Mouse (Mus musculus) heart, postnatal 14 days (tissue): ENCODE data around the gene 4932438H23Rik. TPM values are rescaled to one million over a fixed set of nuclear protein-coding genes. Genes with fewer than 3 reads are reported as not detected.
"Not testable (repeated sequence)": the region's sequence is repeated elsewhere in the genome, so short reads cannot be mapped to it uniquely, and the experiment has no call there.

Source experiments
- DNase-seq, 2 experiments: peaks; one replicate each; pipeline ENCODE4 v3.0.0; 2021 to 2022
- intact Hi-C: fragments of 180-260 bp; cut with DNase I; formaldehyde crosslinking; loops from one replicate; pipeline ENCODE4 v1.15.1; 2025
- total RNA-seq, 2 experiments: library from RNA; stranded (reverse); gene quantifications; 2 replicates each; pipeline ENCODE4 v1.2.3; 2021

Gene 4932438H23Rik
- total RNA-seq, 2 experiments from 2014 or later: 0.10 to 0.12 TPM

- intact Hi-C loops: no loop called here
- DNase-seq: no peak
Measured at GRCm38 (mm10) chr16:91100484-91100883, 5.6 kb upstream of the 4932438H23Rik start.

GRCm38 (mm10) chr16:91099444-91100065, 4.6 kb upstream of the 4932438H23Rik start:
- intact Hi-C loops: no loop called here
- DNase-seq: no peak

DNA sequence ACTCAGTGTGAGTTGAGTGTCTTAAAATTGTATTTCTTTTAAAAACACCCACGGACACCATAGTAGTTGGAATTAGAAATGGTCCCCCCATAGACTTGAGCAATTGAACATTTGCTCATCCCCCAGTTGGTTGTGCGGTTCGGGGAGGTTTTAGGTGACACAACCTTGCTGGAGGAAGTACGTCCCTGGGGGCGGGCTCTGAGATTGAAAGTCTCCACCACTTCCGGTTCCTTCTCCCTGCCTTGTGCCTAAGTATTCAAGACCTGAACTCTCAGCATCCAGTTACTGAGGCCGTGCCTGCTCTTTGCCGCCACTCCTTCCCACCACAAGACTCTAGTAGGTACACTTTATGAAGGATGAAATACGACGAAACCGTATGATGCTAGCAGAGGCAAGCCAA, 2.9 kb upstream of the 4932438H23Rik start:
- no peak for DNase-seq
- intact Hi-C loops: no loop called here

- intact Hi-C loops: no loop called here
- no peak for DNase-seq
Measured at GRCm38 (mm10) chr16:91096984-91097506, 2.1 kb upstream of the 4932438H23Rik start.

- DNase-seq: no peak
- intact Hi-C loops: no loop called here
Measured at GRCm38 (mm10) chr16:91096016-91096415, 1.1 kb upstream of the 4932438H23Rik start.

DNA sequence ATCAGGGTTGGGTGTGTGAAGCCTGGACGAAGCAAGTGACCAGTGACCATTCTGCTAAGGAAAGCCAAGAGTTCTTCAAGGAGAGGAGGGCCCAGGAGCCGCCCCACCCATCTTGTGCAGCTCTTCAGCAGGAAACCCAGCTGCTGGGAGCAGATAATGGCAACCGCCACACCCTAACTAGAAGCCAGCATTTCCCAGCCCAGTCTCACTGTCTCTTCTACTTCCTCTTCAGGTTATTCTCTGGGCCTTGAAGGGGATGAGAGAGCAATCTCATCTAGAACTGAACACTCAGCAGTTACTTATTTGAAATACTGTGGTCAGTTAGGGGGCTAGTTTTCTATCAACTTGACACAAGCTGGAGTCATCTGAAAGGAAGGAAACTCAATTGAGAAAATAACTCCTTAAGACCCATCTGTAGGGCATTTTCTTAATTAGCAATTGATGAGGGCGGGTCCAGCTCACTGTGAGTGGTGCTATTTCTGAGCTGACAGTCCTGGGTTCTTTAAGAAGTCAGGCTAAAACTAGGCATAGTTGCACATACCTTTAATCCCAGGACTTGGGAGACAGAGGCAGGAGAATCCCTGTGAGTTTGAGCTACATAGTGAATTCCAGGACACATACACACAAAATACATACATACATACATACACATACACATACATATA, 8.1 kb downstream of the 4932438H23Rik start:
- DNase-seq: no peak
- intact Hi-C loops: loop anchor here (10.0 kb wide), 2 partner anchors 358 to 428 kb away; no protein-coding TSS in a partner anchor

- intact Hi-C loops: loop anchor here (10.0 kb wide), 2 partner anchors 359 to 429 kb away; no protein-coding TSS in a partner anchor
- DNase-seq: no peak
Measured at GRCm38 (mm10) chr16:91085239-91085825, 9.6 kb downstream of the 4932438H23Rik start.

DNA sequence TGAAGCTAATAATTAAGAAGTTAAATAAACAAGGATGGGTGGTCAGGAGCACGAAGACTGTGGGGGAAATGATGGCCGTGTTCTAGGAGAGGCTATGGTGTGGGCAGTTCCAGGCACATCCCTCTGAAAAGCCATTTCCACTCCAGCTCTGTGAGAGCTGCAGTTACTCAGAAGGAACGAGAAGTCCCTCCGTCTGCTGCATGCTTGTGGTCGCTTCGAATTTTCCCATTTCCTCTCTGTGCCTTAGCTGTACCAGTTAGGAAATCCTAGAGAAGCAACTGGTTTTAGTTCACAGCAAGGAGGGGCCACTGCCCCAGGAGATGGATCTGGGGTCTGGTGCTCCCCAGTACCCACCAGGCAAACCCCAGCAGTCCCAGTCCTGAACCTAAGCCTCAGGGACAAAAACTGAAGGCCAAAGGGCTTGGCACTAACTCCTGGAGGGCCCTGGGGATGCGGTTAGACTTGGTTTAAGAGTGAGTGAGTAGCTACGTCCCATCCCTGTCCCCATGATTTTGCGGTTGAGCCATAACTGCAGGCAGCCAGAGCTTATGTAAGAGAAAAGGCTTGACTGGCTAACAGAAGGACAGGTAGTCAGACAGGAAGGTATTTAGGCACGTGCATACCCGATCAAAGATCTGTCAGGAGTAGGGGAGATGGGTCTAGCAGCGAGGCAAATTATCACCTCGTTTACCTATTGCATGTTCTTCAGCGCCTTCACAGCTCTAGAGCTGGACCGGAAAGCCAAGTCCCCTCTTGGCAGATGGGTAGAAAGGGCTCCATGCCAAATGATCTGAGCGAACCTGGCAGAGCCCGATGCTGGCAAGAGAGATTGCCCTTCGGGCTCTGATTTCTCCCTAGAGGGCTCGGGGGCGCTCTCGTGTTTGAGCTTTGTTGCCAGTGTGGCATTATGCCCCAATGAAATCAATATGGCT, 10.3 kb downstream of the 4932438H23Rik start:
- peak; percentile 34 to 62 for DNase-seq
- intact Hi-C loops: loop anchor here (10.0 kb wide), 2 partner anchors 360 to 430 kb away; no protein-coding TSS in a partner anchor

DNA sequence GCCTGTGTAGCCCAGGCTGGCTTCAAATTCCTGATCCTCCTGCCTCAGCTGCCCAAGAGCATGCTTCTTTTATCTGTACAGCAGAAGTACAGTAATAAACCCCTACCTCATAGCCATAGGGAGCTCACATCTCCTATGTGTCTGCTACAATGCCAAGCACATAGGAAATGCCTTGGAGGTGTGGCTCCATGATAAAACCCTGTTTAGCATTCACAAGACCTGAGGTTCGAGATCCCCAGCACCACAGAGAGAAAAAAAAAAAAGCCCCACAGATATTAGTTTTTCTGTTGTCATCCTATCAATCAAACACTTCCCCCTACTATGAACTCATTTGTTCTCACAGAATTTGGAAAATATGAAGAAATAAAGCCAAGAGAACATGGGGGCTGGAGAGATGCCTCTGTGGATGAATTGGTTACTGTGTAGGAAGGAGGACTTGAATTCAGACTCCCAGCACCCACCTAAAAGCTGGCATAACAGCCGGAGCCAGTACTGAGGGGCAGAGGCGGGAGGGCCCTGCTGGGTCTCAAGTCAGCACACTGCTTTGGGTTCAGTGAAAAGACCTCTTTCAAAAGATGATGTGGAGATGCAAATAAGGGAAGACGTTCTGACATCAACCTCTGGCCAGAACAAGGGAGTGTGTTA, 11.8 kb downstream of the 4932438H23Rik start:
- no peak for DNase-seq
- intact Hi-C loops: loop anchor here (10.0 kb wide), 2 partner anchors 362 to 432 kb away; no protein-coding TSS in a partner anchor

DNA sequence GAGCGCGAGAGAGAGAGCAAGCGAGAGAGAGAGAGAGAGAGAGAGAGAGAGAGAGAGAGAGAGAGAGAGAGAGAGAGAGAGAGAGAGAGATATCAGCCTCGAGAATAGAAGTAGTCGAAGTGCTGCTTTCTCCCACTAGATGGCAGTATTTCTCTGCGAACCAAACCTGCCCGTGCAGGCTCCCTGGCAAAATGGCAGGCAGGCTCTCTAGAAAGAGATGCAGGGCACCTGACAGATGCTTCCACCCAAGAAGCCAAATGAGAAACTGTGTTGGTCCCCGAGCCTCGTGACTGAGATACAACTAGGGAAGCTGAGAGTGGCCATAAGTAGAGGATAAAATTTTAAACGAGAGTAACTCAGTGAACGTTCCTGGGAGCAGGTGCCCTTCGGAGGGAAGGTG, 13.4 kb downstream of the 4932438H23Rik start:
- intact Hi-C loops: loop anchor here (1.0 to 10.0 kb wide), 4 partner anchors 233 to 433 kb away; no protein-coding TSS in a partner anchor

GRCm38 (mm10) chr16:91076180-91076579, 18.7 kb downstream of the 4932438H23Rik start:
- DNase-seq: peak in 1 of 2 experiments; percentile 29
- intact Hi-C loops: no loop called here

More for the DNA sequence above, 13.4 kb downstream of the 4932438H23Rik start:
- peak; percentile 59 to 83 for DNase-seq

DNA sequence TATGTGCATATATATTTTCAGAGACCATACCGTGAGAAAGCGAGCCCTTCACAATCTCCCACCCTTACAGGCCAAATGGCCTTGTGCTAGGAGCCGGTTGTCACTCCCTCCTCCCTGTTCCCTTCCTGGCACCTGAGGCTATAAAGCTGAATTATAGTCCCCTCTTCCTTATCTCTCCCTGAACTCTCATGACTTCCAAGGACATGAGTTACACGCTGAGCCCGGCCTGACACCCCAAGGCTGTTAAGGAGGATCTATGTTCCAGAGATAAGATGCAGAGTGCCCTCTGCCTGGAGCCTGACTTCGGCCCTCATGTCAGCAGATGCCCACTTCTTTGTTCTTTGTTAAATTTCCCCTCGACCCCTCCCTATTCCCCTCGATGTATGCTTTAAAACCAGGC, 19.5 kb downstream of the 4932438H23Rik start:
- intact Hi-C loops: not testable (repeated sequence)

DNA sequence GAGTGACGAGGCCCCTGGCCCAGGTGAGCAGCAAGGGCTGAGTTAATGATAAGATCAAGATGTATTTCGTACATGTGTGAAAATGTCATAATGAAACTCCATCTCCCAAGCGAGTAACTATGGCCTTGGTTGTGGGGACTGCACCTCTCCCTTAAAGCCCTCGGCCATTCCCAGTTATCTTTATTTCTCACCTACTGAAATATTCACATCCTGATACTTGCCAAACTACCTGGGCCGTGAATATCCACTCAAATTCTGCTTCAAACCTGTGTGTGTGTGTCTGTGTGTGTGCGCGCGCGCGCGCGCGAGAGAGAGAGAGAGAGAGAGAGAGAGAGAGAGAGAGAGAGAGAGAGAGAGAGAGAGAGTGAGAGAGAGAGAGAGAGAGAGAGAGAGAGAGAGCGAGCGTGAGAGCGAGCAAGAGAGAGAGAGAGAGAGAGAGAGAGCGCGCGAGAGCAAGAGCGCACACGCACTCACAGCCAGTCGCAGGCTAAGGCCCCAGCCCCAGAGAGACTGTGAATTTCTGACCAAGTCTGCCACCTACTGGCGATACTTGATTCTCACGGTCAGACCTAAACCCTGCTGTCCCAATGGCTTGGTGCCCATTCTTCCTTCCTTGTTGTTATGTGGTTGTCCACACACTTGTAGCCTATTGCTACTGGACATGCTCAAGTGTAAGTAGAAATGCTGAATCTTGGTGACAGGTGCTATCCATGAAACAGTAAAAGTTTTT, 21.6 kb downstream of the 4932438H23Rik start:
- intact Hi-C loops: loop anchor here (2.0 to 5.0 kb wide), 2 partner anchors 29 to 51 kb away; partner anchors contain the start of gene Paxbp1
- DNase-seq: peak; percentile 88 to 94

More for the DNA sequence above, 19.5 kb downstream of the 4932438H23Rik start:
- DNase-seq: not testable (repeated sequence)

DNA sequence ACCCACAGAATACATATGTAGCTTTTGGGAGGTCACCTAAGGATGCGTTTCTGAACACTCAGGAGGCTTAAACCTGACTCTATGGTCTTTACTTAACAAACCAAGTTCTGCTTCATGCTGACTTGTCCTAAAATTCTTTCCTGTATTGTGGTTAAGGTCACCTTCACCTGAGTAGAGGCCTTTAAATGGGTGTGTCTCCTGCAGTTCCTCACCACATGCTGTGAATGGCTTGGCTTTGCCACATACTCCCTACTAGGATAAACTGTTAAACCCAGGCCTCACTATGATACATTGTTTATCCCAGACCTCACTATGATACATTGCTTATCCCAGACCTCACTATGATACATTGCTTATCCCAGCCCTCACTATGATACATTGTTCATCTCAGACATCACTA, 22.7 kb downstream of the 4932438H23Rik start:
- intact Hi-C loops: loop anchor here (2.0 to 5.0 kb wide), 2 partner anchors 27 to 50 kb away; partner anchors contain the start of gene Paxbp1
- no peak for DNase-seq

- peak; percentile 19 to 46 for DNase-seq
- intact Hi-C loops: no loop called here
Measured at GRCm38 (mm10) chr16:91068969-91069368, 26.0 kb downstream of the 4932438H23Rik start.

DNA sequence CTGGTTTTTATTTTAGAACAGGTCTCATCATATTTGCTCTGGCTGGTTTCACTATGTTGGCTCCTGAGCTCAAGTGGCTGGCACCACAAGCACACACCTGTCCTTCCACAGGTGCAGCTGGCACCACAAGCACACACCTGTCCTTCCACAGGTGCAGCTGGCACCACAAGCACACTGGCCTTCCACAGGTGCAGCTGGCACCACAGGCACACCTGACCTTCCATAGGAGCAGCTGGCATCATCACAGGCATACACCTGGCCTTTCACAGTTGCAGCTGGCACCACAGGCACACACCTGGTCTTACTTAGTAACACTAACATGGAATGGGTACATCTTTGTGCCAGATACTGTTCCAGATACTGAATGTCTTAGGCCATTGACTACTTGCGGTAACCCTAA, 27.8 kb downstream of the 4932438H23Rik start:
- no peak for DNase-seq
- intact Hi-C loops: no loop called here

DNA sequence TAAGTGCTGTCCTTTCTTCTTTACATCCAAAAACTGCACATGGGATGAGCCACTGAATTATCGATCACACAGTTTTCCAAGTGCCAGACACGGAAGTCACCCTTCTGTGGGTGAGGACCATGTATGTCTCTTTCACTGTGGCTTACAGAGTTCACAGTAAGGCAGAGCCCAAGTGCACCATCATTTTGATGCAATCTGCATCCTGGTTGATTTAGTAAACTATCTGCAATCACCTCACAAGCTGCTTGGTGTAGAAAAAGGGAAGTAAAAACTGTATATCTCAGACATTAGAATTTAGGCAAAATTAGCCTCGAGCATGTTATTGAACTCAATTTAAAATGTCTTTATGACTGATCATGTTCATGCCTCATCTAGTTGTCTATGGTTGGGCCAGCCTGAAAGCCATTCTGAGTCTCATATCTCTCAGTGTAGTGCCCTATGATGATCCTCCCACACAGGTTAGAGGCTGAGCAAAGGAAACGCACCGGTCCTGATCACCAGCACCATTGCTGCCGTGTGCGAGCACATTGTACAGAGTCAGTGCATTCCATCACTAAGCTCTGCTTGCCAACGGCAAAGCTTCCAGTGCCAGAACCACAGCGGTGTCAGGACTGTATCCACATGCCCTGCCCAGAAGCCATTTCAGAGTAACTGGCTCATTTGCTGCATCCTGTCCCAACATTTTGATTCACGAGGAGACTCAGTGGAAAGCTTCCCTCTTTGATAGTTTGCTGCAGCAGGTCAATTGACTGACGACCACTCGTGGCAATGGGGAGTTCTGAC, 30.1 kb downstream of the 4932438H23Rik start:
- intact Hi-C loops: no loop called here

GRCm38 (mm10) chr16:91063786-91064185, 31.1 kb downstream of the 4932438H23Rik start:
- no peak for DNase-seq
- intact Hi-C loops: no loop called here

More for the DNA sequence above, 30.1 kb downstream of the 4932438H23Rik start:
- no peak for DNase-seq
